Mouse (Mus musculus) lung, postnatal 25 days (tissue): ENCODE results near the gene Slc27a3.

Source experiments
- DNase-seq: peaks from one replicate; pipeline ENCODE4 v3.0.0; 2022; ENCODE audit warnings: low spot score

Slc27a3 gene

GRCm38 (mm10) chr3:90391004-90391403, 1.3 kb upstream of the Slc27a3 start:
- no peak for DNase-seq

- DNase-seq = no peak
These were observed 820 bp downstream of the Slc27a3 start for GRCm38 (mm10) chr3:90388726-90389510.

GRCm38 (mm10) chr3:90388192-90388591, 1.5 kb downstream of the Slc27a3 start:
- no peak for DNase-seq

GRCm38 (mm10) chr3:90387483-90387882, 2.3 kb downstream of the Slc27a3 start:
- no peak for DNase-seq

- no peak for DNase-seq
These were observed 2.9 kb downstream of the Slc27a3 start for GRCm38 (mm10) chr3:90386817-90387216.

GRCm38 (mm10) chr3:90384851-90385375, 4.8 kb downstream of the Slc27a3 start:
- DNase-seq = no peak

GRCm38 (mm10) chr3:90383690-90384089, 6.0 kb downstream of the Slc27a3 start:
- peak; percentile 59 for DNase-seq

GRCm38 (mm10) chr3:90381727-90382126, 8.0 kb downstream of the Slc27a3 start:
- no peak for DNase-seq

GRCm38 (mm10) chr3:90378496-90378895, 11.2 kb downstream of the Slc27a3 start:
- no peak for DNase-seq

GRCm38 (mm10) chr3:90376247-90376585, 13.5 kb downstream of the Slc27a3 start:
- no peak for DNase-seq

- no peak for DNase-seq
These were observed 14.0 kb downstream of the Slc27a3 start for GRCm38 (mm10) chr3:90375562-90376246.

GRCm38 (mm10) chr3:90374368-90374767, 15.4 kb downstream of the Slc27a3 start:
- DNase-seq = no peak

GRCm38 (mm10) chr3:90373432-90374028, 16.2 kb downstream of the Slc27a3 start:
- DNase-seq = peak; percentile 84

GRCm38 (mm10) chr3:90372817-90373216, 16.9 kb downstream of the Slc27a3 start:
- DNase-seq = no peak

- DNase-seq = no peak
These were observed 17.9 kb downstream of the Slc27a3 start for GRCm38 (mm10) chr3:90371857-90372256.

GRCm38 (mm10) chr3:90369041-90369440, 20.7 kb downstream of the Slc27a3 start:
- DNase-seq = no peak

GRCm38 (mm10) chr3:90367001-90367632, 22.6 kb downstream of the Slc27a3 start:
- DNase-seq = no peak

- no peak for DNase-seq
These were observed 27.4 kb downstream of the Slc27a3 start for GRCm38 (mm10) chr3:90362346-90362745.

- DNase-seq = no peak
These were observed 28.3 kb downstream of the Slc27a3 start for GRCm38 (mm10) chr3:90361476-90361875.

- no peak for DNase-seq
These were observed 30.5 kb downstream of the Slc27a3 start for GRCm38 (mm10) chr3:90359230-90359629.

GRCm38 (mm10) chr3:90357959-90358358, 31.8 kb downstream of the Slc27a3 start:
- DNase-seq = no peak

GRCm38 (mm10) chr3:90347847-90348246, 41.9 kb downstream of the Slc27a3 start:
- no peak for DNase-seq
